ENCODE assay signal across 14 mouse cellular contexts in genomic region chr14:74845661-74846274, GRCm38 (mm10).
A peak's percentile ranks its signal among the peaks of the same experiment; 100 is the strongest.
DNase-seq lines count a peak whose midpoint lies in the region; ATAC-seq and TF ChIP-seq lines count a peak whose summit lies in the region.
"Had no signal": no experiment of that assay in that cellular context is flagged by ENCODE, and none has a peak within 500 bp of the region (broad histone marks: within the 10 kb centered on the region; RNA-seq: fewer than 3 reads in every experiment).

No protein-coding gene starts in this region.

- TF ChIP-seq CTCF in kidney, adult 2 months (conservative IDR thresholded peaks at IDR 0.05; ENCODE audit: insufficient read depth, insufficient read length, low read depth, low read length), result no peak

- H3K27me3 ChIP-seq in forebrain, embryonic 15.5 days, result no peaks in the 10 kb centered on the region
- H3K27me3 ChIP-seq in forebrain, embryonic 16.5 days (replicated peaks; ENCODE audit: control insufficient read depth, insufficient read depth, low read length), result no peaks in the 10 kb centered on the region
- H3K27me3 ChIP-seq in kidney, adult 2 months (replicated peaks; ENCODE audit: control insufficient read depth, insufficient read depth, low read length), result no peaks in the 10 kb centered on the region
- H3K27me3 ChIP-seq in intestine, embryonic 16.5 days (replicated peaks; ENCODE audit: control insufficient read depth, insufficient read depth, low read length), result no peaks in the 10 kb centered on the region
- H3K27me3 ChIP-seq: limb, embryonic 15.5 days; midbrain, embryonic 12.5 days had no signal

- H3K36me3 ChIP-seq in forebrain, embryonic 15.5 days, result no peaks in the 10 kb centered on the region
- no peaks in the 10 kb centered on the region for H3K36me3 ChIP-seq in forebrain, embryonic 16.5 days (ENCODE audit: control insufficient read depth, insufficient read depth)
- no peaks in the 10 kb centered on the region for H3K36me3 ChIP-seq in kidney, adult 2 months (ENCODE audit: control insufficient read depth, insufficient read depth, low read length)
- no peaks in the 10 kb centered on the region for H3K36me3 ChIP-seq in intestine, embryonic 16.5 days (ENCODE audit: control insufficient read depth, insufficient read depth, low read length)
- H3K36me3 ChIP-seq: limb, embryonic 15.5 days; midbrain, embryonic 12.5 days had no signal

- intact Hi-C loops in left cerebral cortex, postnatal 4 days (cut with DNase I), result no loop called here

- no peaks in the 10 kb centered on the region for H3K9me3 ChIP-seq in forebrain, embryonic 15.5 days
- H3K9me3 ChIP-seq in forebrain, embryonic 16.5 days (ENCODE audit: control insufficient read depth, low read length), result no peaks in the 10 kb centered on the region
- H3K9me3 ChIP-seq in intestine, embryonic 16.5 days (ENCODE audit: control insufficient read depth, low read length), result no peaks in the 10 kb centered on the region
- H3K9me3 ChIP-seq: limb, embryonic 15.5 days; midbrain, embryonic 12.5 days had no signal

- TF ChIP-seq POLR2A in kidney, adult 2 months (IDR thresholded peaks at IDR 0.05; ENCODE audit: low read depth, low read length), result no peak

- H3K9ac ChIP-seq in forebrain, embryonic 15.5 days (replicated peaks), result no peak overlapping the region
- no peak overlapping the region for H3K9ac ChIP-seq in forebrain, embryonic 16.5 days (replicated peaks; ENCODE audit: low read depth, low read length)
- no peak overlapping the region for H3K9ac ChIP-seq in intestine, embryonic 16.5 days (ENCODE audit: low read depth, low read length)
- H3K9ac ChIP-seq: limb, embryonic 15.5 days; midbrain, embryonic 12.5 days had no signal

- no peak overlapping the region for H3K4me3 ChIP-seq in forebrain, embryonic 15.5 days
- H3K4me3 ChIP-seq in forebrain, embryonic 16.5 days (replicated peaks; ENCODE audit: low read length), result no peak overlapping the region
- H3K4me3 ChIP-seq in kidney, adult 2 months (ENCODE audit: insufficient read depth, low read depth, low read length), result no peak overlapping the region
- no peak overlapping the region for H3K4me3 ChIP-seq in intestine, embryonic 16.5 days (ENCODE audit: low read length)
- H3K4me3 ChIP-seq: erythroblast, embryonic 14.5 days; limb, embryonic 15.5 days; midbrain, embryonic 12.5 days had no signal

- no peak for ATAC-seq in forebrain, embryonic 15.5 days (replicated peaks)
- no peak for ATAC-seq in forebrain, embryonic 16.5 days
- ATAC-seq in intestine, embryonic 16.5 days, result peak; percentile 26; the same call in 1 of the 2 replicates

- WGBS in forebrain, embryonic 15.5 days, result 22% methylated on average over 2 of the region's 2 CpGs
- WGBS in forebrain, embryonic 16.5 days, result 34% methylated on average over 2 of the region's 2 CpGs
- 33% methylated on average over 2 of the region's 2 CpGs for WGBS in kidney, adult 2 months
- 23% methylated on average over 2 of the region's 2 CpGs for WGBS in intestine, embryonic 16.5 days

- 0 out of 2 replicates have a peak overlapping the region, but pooled peaks have one; percentile 17 for H3K27ac ChIP-seq in forebrain, embryonic 15.5 days (replicated peaks)
- no peak overlapping the region for H3K27ac ChIP-seq in forebrain, embryonic 16.5 days (ENCODE audit: low read length)
- H3K27ac ChIP-seq in kidney, adult 2 months (ENCODE audit: insufficient read depth, low read depth, low read length), result peak overlapping the region; percentile 45; the same call in 1 of the 2 replicates
- peak overlapping the region; percentile 41; the same call in 1 of the 2 replicates for H3K27ac ChIP-seq in intestine, embryonic 16.5 days (ENCODE audit: low read length)
- H3K27ac ChIP-seq: midbrain, embryonic 12.5 days had no signal

- H3K4me2 ChIP-seq in forebrain, embryonic 15.5 days (replicated peaks), result no peak overlapping the region
- H3K4me2 ChIP-seq in forebrain, embryonic 16.5 days (ENCODE audit: low read length), result no peak overlapping the region
- no peak overlapping the region for H3K4me2 ChIP-seq in intestine, embryonic 16.5 days (ENCODE audit: low read depth, low read length)
- H3K4me2 ChIP-seq: limb, embryonic 15.5 days; midbrain, embryonic 12.5 days had no signal

- DNase-seq in kidney, adult 2 months, result no peak
- DNase-seq in kidney, postnatal 10 days, result no peak
- peak; percentile 36 for DNase-seq in A20 (ENCODE audit: low read depth, low spot score)
- DNase-seq in left cerebral cortex, postnatal 4 days, result no peak
- no peak for DNase-seq in retina, postnatal 1 day
- DNase-seq: cerebellum, adult 9-11 months; gastrocnemius, postnatal 25 days; layer of hippocampus, adult 9-11 months had no signal

- peaks cover 6% of the 10 kb centered on the region for H3K4me1 ChIP-seq in forebrain, embryonic 15.5 days
- H3K4me1 ChIP-seq in forebrain, embryonic 16.5 days (replicated peaks; ENCODE audit: control insufficient read depth, insufficient read depth, low read length), result peaks cover 11% of the 10 kb centered on the region
- H3K4me1 ChIP-seq in kidney, adult 2 months (ENCODE audit: control insufficient read depth, insufficient read depth, low read length), result peaks cover 18% of the 10 kb centered on the region
- peaks cover 45% of the 10 kb centered on the region for H3K4me1 ChIP-seq in intestine, embryonic 16.5 days (ENCODE audit: control insufficient read depth, insufficient read depth, low read length)
